Mouse (Mus musculus): ENCODE data around the gene Skp1a. TPM values are rescaled to one million over a fixed set of nuclear protein-coding genes. Genes with fewer than 3 reads are reported as not detected.
"Not testable (repeated sequence)": the region's sequence is repeated elsewhere in the genome, so short reads cannot be mapped to it uniquely, and the experiment has no call there.

The Skp1a gene
- total RNA-seq (2021), result 100 to 1,000 TPM; 225 to 227 TPM
- long read RNA-seq, experiment 1, transcript Skp1a-201 (6 exons, 1,440 nt), result major isoform, 185 of 187 reads
- long read RNA-seq, experiment 1, partial matches to known transcripts, result 0 of 187 reads
- long read RNA-seq, experiment 1, other reads (novel, unspliced or antisense), result 2 of 187 reads
- long read RNA-seq, experiment 2, transcript Skp1a-201 (6 exons, 1,440 nt), result major isoform, 146 of 150 reads
- long read RNA-seq, experiment 2, partial matches to known transcripts, result 0 of 150 reads
- long read RNA-seq, experiment 2, other reads (novel, unspliced or antisense), result 4 of 150 reads

DNA sequence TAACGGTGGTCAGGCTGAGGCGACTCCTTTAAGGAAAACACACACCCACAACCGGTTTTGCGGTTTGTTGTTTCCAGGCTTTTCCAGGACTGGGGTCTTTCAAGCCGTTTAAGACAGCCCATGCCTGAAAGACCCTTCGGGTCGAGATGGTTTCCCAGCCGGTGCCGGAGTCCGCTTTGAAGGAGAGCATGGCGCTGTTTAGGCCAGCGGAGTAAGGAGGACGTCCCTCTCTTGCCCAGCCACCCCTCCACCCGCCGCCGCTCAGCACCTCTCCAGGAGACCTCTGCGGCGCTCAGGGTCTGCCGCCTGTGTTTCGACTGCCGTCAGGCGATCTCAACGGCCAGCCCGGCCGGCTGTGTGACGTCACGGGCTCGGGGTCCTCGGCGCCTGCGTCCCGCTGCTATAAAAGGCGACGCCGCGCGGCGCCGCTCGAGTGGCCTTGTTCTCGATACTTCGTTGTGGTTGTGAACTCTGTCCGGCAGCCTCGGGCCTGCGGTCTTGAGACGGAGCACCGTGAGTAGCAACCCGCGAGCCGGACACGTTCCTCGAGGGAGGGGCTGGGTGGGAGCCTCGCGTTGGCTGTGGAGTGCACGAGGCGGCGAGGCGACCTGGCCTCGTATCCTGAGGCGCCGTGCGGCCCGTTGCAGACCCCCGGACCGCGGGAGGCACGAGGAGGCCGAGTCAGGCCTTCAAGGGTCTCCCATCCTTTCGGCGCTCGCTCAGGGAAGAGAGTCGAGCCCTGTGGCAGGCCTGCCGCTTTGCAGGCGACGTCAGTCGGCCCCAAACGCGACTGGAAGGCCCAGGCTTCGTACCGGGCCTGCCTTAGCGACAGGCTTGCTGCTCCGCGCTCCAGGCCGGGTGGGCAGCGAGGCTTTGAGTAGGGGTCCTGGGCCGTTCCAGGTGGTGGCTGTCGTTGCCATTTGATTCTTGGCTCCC, at the start of gene Skp1a:
TSS of gene Skp1a (plus strand) at position 390 of the 936 bp plus-strand sequence.
- peak; percentile 95 to 96 for DNase-seq
- intact Hi-C loops (cut with DNase I), result no loop called here

DNA sequence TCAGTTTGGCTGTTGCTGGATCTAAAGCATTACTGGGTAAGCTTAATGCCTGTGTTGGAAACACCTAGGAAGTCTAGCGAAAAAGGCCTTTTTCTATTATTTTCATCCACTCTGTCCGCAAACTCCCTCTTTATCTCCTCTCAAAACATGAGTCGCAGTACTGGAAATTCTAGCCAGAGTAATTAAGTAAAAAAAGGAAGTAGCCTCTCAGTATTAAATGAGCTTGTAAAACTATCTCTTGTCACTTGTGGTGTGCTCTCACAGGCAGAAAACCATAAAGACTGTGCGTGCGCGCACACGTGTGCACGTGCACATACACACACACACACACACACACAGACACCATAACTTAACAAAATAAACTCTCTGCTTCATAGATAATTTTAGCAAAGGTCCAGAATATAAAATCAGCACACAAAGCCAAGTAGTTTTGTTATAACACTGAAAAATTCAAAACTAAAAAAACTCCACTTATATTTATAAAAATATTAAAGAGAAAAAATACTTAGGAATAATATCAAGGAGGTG, 35.2 kb upstream of the Skp1a start:
- intact Hi-C loops (cut with DNase I), result not testable (repeated sequence)

DNA sequence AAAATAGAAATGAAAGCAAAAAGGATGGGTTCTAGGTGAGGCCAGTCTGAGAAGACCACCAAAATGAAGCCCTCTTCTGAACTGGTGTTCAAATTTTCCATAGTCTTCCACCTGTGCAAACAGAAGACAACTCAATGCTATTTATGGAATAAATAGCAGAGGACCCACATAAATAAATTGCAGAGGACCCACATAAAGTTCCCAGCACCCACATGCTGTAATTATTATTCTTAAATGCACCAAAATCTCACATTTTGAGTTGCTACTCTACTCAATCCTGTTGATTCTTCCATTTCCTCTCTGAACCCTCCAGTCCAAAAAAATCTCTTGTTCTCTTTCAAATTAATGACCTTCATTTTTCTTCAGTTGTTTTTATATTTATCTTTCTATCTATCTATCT, 17.9 kb upstream of the Skp1a start, which contains the start of gene Olfr1371:
TSS of gene Olfr1371 (minus strand) at position 101 of the 400 bp plus-strand sequence.
- no peak for DNase-seq
- intact Hi-C loops (cut with DNase I), result no loop called here

More for the DNA sequence above, 35.2 kb upstream of the Skp1a start:
- DNase-seq, result not testable (repeated sequence)

DNA sequence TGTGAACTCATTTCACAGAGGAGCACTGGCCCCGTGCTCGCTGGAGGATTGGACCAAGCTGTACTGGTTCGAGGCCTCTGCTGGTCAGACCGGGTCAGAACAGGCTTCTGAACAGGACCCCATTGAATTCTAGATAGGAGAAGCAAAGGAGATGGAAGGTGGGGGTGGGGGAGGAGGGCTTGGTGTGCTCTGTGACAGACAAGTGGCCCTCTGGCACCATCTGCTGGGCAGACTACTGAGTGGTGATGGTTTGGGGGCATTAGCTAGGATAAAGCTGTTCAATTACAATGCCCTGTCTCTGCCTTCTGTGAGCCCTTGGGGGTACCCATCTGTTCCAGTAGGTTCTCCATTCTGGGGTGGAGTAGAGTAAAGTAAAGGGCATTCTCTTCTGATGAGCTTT, 11.5 kb upstream of the Skp1a start:
- intact Hi-C loops (cut with DNase I), result loop anchor here (5.0 to 10.0 kb wide), 4 partner anchors 78 to 403 kb away; no protein-coding TSS in a partner anchor
- DNase-seq, result peak; percentile 67 to 82

DNA sequence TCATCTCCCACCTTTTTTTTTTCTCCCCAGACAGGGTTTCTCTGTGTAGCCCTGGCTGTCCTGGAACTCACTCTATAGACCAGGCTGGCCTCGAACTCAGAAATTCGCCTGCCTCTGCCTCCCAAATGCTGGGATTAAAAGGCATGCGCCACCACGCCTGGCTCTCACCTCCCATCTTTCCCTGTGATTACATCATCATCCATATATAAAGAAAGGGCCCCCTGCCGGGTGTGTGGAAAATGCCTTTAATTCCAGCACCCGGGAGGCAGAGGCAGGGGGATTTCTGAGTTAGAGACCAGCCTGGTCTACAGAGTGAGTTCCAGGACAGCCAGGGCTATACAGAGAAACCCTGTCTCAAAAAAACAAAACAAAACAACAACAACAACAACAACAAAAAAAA, 9.9 kb upstream of the Skp1a start:
- DNase-seq, result not testable (repeated sequence)
- intact Hi-C loops (cut with DNase I), result loop anchor here (5.0 to 10.0 kb wide), 4 partner anchors 80 to 405 kb away; no protein-coding TSS in a partner anchor

DNA sequence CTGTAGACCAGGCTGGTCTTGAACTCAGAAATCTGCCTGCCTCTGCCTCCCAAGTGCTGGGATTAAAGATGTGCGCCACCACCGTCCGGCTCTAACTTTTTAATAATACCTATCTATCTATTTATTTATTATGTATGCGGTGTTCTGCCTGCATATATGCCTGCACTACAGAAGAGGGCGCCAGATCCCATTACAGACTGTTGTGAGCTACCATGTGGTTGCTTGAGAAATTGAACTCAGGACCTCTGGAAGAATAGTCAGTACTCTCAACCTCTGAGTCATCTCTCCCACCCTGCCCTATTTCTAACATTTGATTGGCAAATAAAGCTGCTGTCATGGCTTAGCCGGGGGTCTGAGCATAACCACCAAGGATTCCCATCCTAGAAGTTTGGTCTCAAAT, 8.9 kb upstream of the Skp1a start:
- intact Hi-C loops (cut with DNase I), result loop anchor here (5.0 to 10.0 kb wide), 4 partner anchors 81 to 406 kb away; no protein-coding TSS in a partner anchor
- no peak for DNase-seq

DNA sequence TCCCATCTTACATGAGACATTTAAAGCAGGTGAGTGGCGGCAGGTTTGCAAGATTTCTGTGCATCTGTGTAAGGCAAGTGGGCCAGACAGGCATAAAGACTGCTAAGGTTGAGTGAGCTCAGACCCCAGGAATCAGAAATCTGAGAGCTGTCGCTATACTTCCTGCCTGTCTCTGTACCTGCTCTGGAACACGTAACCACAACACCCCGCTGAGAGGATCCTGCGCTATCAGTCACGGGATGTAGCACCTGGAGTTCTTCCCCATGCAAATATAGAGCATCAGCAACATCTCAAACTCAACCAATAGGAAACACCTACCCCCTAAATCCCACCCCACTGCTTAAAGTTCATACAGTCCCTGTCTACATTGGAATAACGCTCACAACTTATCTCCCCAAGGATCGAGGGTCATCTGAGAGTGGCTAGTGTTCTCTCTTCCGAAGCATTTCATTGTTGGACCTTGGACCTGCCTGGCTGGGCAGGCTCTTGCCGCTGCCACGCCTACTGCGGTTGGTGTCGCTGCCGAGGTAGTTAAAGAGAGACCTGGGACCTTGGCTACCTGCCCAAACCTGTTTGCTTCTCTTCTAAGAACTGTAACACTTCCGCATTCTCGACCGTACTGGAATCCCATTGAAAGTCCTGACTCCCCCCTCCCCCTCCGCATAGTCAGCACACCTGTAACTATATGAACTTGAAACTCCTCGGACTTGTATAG, 7.7 kb upstream of the Skp1a start:
- intact Hi-C loops (cut with DNase I), result loop anchor here (5.0 to 10.0 kb wide), 4 partner anchors 82 to 407 kb away; no protein-coding TSS in a partner anchor
- peak in 1 of 2 experiments; percentile 23 for DNase-seq

DNA sequence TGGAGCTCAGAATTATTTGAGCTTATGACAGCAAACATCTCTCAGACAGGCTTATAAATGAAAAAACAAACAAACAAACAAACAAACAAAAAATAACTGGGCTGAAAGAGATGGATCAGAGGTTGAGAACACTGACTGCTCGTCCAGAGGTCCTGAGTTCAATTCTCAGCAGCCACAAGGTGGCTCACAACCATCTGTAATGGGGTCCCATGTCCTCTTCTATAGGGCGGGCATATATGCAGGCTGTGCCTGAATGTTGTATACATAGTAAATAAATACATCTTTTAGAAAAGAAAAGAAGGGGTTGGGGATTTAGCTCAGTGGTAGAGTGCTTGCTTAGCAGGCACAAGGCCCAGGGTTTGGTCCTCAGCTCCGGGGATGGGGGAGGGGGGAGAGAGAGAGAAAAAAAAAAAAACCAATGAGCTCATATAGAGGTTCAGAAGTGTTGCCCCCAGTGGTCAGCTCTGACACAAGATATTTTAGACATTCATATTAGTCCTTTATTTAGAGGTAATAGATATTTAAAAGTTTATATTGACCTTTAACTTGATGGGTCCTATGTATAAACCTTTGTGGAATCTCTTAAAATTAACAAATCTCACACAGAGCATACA, 5.7 kb upstream of the Skp1a start:
- intact Hi-C loops (cut with DNase I), result loop anchor here (10.0 kb wide), 1 partner anchor 119 kb away; no protein-coding TSS in a partner anchor
- no peak for DNase-seq

DNA sequence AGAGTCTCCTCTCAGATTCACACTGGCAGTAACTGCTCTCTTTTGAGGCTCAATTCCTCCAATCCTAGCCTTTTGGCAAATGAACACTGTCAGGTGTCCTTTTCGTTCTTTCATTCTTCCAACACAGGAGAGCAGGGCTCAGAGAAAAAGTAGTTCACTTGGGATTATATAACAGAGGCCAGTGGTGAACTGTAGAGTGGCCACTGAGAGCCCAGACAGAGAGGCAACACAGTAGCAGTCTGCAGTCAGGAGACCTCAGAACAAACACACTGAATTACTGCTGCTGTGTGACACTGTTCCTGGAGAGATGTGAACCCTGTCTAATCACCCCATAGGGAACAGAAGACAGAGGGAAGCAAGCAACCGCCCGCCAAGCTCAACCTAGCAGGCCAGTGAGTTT, 4.7 kb upstream of the Skp1a start:
- intact Hi-C loops (cut with DNase I), result loop anchor here (10.0 kb wide), 1 partner anchor 118 kb away; no protein-coding TSS in a partner anchor

DNA sequence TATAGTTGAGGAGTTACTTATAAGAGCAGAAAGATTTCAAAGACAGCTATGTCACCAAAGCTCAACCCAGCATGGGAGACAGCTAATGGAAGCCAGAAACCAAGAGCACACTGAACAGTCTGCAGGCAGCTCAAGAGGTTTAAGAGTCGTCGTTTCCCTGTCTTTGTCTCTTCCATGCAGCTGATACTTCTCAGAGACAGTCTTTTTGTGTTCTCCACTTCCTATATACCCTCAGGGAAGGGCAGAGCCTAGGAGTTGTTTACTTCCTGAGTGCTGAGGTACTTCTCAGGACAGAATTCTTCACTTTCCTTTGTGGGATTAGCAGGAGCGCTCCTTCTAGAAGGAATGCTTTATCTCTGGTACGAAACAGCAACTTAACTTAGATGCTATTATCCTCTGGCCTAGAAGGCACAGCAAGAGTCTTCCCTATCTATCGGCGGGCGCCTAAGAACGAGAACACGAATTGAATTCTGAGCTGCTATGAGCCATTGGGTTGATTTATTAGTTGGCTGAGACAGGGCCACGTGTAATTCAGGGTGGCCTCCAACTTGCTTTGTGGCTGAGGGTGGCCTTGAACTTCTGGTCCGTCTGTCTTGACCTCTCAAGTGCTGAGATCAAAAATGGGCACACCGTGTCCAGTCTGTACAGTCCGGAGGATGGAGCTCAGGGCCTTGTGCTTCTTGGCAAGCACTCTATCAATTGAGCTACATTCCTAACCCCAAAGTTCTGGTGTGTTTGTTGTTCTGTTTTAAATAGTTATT, 4.1 kb upstream of the Skp1a start:
- intact Hi-C loops (cut with DNase I), result loop anchor here (10.0 kb wide), 1 partner anchor 117 kb away; no protein-coding TSS in a partner anchor
- DNase-seq, result no peak

More for the DNA sequence above, 4.7 kb upstream of the Skp1a start:
- DNase-seq, result no peak

DNA sequence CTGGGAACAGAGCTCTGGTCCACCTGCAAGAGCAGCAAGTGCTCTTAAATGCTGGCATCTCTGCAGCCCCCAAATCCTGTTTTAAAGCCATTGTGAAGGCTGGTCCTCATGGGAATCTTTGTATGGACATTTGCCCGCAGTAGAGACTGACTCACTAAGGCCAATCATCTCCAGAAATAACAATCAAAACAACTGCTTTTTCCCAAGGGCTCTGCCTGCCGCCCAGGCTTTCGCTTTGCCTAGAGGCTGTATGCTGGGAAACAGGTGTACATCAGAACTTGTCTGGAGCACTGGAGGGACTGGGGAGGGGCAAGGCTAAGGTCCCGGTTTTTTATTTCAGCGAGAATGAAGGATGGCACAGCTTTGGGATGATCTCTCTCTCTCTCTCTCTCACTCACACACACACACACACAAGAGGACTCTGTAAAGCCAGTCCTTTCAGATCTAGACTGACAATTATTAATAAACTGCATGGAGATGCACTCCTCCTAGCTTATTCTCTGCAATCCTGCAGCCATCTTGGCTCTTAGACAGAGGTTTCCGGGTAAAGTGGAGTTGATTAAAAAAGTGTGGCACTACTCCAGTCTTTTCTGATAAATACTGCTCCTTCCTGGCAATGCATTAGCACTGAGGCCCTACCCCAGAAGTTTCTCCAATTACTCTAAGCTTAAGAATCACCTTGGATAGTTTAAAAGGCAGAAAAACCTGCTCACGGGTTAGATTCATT, 2.9 kb upstream of the Skp1a start:
- intact Hi-C loops (cut with DNase I), result loop anchor here (10.0 kb wide), 1 partner anchor 116 kb away; no protein-coding TSS in a partner anchor
- DNase-seq, result no peak

DNA sequence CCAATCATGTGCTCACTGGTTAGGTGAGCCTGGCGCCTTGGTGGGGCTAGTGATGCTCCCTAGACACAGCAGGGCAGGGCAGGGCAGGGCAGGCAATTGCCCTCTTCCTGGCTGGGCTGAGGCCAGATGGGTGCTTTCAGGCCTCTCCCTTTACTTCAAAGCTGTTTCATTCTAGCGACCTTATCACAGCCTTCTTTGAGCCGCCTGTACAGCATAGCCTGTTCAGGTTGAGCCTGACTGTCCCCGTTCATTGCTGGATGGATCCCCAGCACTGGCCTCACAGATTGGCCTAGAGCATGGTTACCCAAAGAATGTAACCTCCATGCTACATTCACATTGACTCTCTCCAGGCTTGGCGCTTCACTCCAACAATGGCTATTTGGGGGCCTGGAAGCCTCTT, 1.1 kb upstream of the Skp1a start:
- intact Hi-C loops (cut with DNase I), result no loop called here
- DNase-seq, result no peak

DNA sequence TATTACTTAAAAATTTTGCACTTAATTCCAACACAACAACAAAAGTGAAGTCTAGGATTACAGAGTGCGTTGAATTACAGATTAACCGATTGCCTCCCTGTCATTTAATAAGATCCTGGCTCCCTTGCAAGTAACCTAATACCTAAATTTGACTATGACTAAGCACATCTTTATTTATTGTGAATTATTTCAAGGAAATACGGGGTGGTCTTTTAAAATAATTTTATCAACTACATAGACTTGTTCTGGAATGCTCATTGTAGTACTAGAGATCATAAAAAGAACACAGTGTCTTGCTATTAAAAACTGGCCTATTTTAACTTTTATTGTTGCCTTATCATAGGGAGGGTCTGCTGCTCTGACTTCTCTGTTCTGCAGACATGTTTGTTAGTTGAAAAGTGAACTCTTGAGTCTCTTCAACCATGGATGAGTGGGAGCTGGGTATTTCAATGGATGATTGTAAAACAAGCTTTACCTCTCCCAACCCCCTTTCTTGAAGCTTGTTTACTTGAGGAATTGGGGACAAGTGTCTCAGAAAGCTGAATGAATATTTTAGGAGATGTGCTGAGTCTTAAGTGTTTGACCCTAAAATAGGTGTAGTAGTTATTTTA, 1.4 kb downstream of the Skp1a start:
- intact Hi-C loops (cut with DNase I), result no loop called here
- no peak for DNase-seq

DNA sequence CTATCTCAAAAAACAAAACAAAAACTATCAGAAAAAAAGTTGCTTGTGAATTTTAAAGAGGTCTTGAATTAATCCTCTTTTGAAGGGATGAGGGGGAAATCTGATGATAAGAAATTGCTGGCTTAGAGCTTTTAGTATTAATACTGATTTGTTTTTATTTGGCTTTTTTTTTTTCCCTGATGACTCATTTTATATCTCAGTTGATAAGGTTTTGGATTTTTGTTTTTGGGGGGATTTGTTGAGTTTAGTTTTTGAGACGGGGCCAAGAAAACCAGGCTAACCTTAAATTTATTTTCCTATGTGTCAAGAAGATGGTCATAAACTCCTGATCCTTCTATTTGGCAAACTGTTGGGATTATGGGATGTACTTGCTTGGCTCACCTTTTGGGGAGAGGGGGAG, 2.1 kb downstream of the Skp1a start:
- intact Hi-C loops (cut with DNase I), result no loop called here
- no peak for DNase-seq

DNA sequence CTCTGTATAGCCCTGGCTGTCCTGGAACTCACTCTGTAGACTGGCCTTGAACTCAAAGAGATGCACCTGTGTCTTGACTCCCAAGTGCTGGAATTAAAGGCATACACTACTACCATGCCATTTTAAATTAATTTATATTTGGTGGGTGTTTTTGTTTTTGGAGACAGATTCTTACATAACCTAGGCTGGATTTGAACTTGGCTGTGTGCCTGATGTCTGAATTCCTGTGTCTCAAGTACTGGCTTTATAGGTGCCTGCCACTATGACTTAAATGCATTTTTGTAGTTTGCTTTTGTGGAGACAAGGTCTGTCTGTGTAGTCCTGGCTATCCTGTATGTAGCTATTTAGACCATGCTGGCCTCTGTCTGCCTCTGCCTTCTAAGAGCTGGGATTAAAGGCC, 2.7 kb downstream of the Skp1a start:
- no peak for DNase-seq
- intact Hi-C loops (cut with DNase I), result no loop called here

DNA sequence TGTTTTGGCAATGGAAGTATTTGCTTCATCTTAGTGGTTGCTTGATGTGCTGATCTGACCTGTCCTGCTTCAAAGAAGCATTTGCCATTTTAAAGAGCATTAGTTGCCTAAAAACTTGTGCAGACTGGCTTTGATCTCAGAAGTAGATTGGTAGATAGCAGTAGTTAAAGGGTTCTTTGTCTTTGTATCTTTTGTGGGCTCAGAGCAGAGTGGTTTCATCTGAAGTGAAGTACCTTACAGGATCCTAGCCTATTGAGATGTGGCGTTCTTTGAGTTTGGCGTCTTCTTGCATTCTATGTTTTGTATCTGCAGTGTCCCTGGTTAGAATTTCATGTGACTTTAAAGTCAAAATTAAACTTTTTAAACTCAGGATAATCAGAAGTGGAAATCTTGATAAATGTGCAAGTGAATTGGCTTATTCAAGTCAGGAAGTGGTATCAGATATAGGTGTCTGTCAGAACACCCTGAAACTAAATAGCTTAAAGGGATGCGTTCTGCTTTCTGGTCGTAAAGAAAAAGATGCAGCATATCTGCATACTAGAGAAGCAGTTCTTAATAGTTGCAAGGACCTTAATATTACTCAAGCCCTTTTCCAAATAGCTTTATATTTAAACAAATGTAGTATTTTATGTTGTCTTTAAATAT, 9.2 kb downstream of the Skp1a start:
- intact Hi-C loops (cut with DNase I), result no loop called here
- no peak for DNase-seq

DNA sequence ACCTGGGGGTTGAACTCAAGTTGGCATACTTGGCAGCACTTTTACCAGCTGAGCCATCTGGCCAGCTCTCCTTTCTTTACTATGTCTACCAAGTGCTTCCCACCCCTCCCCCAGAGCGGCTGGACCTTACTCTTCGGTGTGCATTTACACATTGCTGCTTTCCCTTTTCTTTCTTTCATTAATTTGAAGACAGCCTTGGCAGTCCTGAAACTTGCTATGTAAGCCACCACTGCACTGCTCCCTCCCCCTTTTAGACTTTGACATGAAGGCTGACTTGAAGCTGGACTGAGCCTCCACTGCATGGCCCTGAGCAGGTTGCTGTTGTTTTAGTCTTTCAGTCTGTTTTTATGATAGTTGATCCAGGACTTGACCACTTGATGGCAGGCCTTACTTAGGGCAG, 17.7 kb downstream of the Skp1a start:
- DNase-seq, result no peak
- intact Hi-C loops (cut with DNase I), result no loop called here

Data from heart, postnatal 14 days (tissue).